Mouse (Mus musculus) urinary bladder, postnatal 10 days (tissue): ENCODE results near the gene Blvra.

Experiments
- DNase-seq: peaks from one replicate; pipeline ENCODE4 v3.0.0; 2022; ENCODE audit warnings: low spot score

Gene Blvra

GRCm38 (mm10) chr2:127136979-127137378 lies 66.5 kb downstream of the Blvra start:
- DNase-seq: no peak

GRCm38 (mm10) chr2:127137838-127138420 lies 67.5 kb downstream of the Blvra start:
- no peak for DNase-seq

GRCm38 (mm10) chr2:127138449-127138848 lies 68.0 kb downstream of the Blvra start:
- DNase-seq: no peak

GRCm38 (mm10) chr2:127139094-127139493 lies 68.6 kb downstream of the Blvra start:
- no peak for DNase-seq

GRCm38 (mm10) chr2:127139605-127140004 lies 69.1 kb downstream of the Blvra start:
- no peak for DNase-seq

- DNase-seq: no peak
These were observed 69.5 kb downstream of the Blvra start for GRCm38 (mm10) chr2:127140011-127140410.

GRCm38 (mm10) chr2:127142031-127142430 lies 71.6 kb downstream of the Blvra start:
- DNase-seq: no peak

GRCm38 (mm10) chr2:127142577-127143157 lies 72.2 kb downstream of the Blvra start:
- DNase-seq: no peak

GRCm38 (mm10) chr2:127143158-127144063 lies 72.9 kb downstream of the Blvra start, which contains the start of gene Itpripl1:
Gene Itpripl1, minus strand, starts transcription at chr2:127143442.
- peak; percentile 37 for DNase-seq

- no peak for DNase-seq
These were observed 75.2 kb downstream of the Blvra start for GRCm38 (mm10) chr2:127145699-127146098.
